Mouse (Mus musculus): Measurements from ENCODE around the gene Dad1. TPM values are rescaled to one million over a fixed set of nuclear protein-coding genes. Genes with fewer than 3 reads are reported as not detected.
A peak's percentile ranks its signal among the peaks of the same experiment; 100 is the strongest.

Dad1 gene
- polyA plus RNA-seq, 1 experiment: 130 TPM

- Histone ChIP-seq H3K4me1 (ENCODE audit: control insufficient read depth, insufficient read depth, low read length) (peaks cover 38% of the 10 kb centered on the region), H3K4me3 (ENCODE audit: insufficient read depth, low read length) (peak overlapping the region; percentile 55), H3K27ac (ENCODE audit: insufficient read depth, low read depth, low read length) (no peak overlapping the region)
- TF ChIP-seq CTCF (IDR thresholded peaks at IDR 0.05; ENCODE audit: low read depth, low read length) (peak; percentile 100), POLR2A (IDR thresholded peaks at IDR 0.05; ENCODE audit: borderline replicate concordance, low read depth, low read length) (no peak)
These were observed 25.9 kb downstream of the Dad1 start for GRCm38 (mm10) chr14:54227911-54228451.

GRCm38 (mm10) chr14:54226911-54227811 lies 26.7 kb downstream of the Dad1 start:
- Histone ChIP-seq H3K4me3 (ENCODE audit: insufficient read depth, low read length) (peak overlapping the region; percentile 30; the same call in 1 of the 2 replicates), H3K27ac (ENCODE audit: insufficient read depth, low read depth, low read length) (no peak overlapping the region), H3K4me1 (ENCODE audit: control insufficient read depth, insufficient read depth, low read length) (peaks cover 40% of the 10 kb centered on the region)
- TF ChIP-seq POLR2A (IDR thresholded peaks at IDR 0.05; ENCODE audit: borderline replicate concordance, low read depth, low read length) (no peak), CTCF (IDR thresholded peaks at IDR 0.05; ENCODE audit: low read depth, low read length) (no peak)

GRCm38 (mm10) chr14:54225725-54226124 lies 28.2 kb downstream of the Dad1 start:
- Histone ChIP-seq H3K4me1 (ENCODE audit: control insufficient read depth, insufficient read depth, low read length) (peaks cover 27% of the 10 kb centered on the region), H3K27ac (ENCODE audit: insufficient read depth, low read depth, low read length) (no peak overlapping the region), H3K4me3 (ENCODE audit: insufficient read depth, low read length) (no peak overlapping the region)
- no peak for TF ChIP-seq POLR2A (IDR thresholded peaks at IDR 0.05; ENCODE audit: borderline replicate concordance, low read depth, low read length)

GRCm38 (mm10) chr14:54224484-54225467 lies 29.1 kb downstream of the Dad1 start:
- TF ChIP-seq POLR2A (IDR thresholded peaks at IDR 0.05; ENCODE audit: borderline replicate concordance, low read depth, low read length): no peak
- TF ChIP-seq CTCF (IDR thresholded peaks at IDR 0.05; ENCODE audit: low read depth, low read length): no peak
- Histone ChIP-seq H3K4me3 (ENCODE audit: insufficient read depth, low read length) (no peak overlapping the region), H3K27ac (ENCODE audit: insufficient read depth, low read depth, low read length) (no peak overlapping the region), H3K4me1 (ENCODE audit: control insufficient read depth, insufficient read depth, low read length) (peaks cover 21% of the 10 kb centered on the region)

- Histone ChIP-seq H3K4me1 (ENCODE audit: control insufficient read depth, insufficient read depth, low read length) (peaks cover 21% of the 10 kb centered on the region), H3K27ac (ENCODE audit: insufficient read depth, low read depth, low read length) (no peak overlapping the region), H3K4me3 (ENCODE audit: insufficient read depth, low read length) (no peak overlapping the region)
- no peak for TF ChIP-seq CTCF (IDR thresholded peaks at IDR 0.05; ENCODE audit: low read depth, low read length)
- TF ChIP-seq POLR2A (IDR thresholded peaks at IDR 0.05; ENCODE audit: borderline replicate concordance, low read depth, low read length): no peak
These were observed 29.9 kb downstream of the Dad1 start for GRCm38 (mm10) chr14:54224064-54224417.

- Histone ChIP-seq H3K27ac (ENCODE audit: insufficient read depth, low read depth, low read length) (no peak overlapping the region), H3K4me3 (ENCODE audit: insufficient read depth, low read length) (no peak overlapping the region), H3K4me1 (ENCODE audit: control insufficient read depth, insufficient read depth, low read length) (peaks cover 21% of the 10 kb centered on the region)
- TF ChIP-seq POLR2A (IDR thresholded peaks at IDR 0.05; ENCODE audit: borderline replicate concordance, low read depth, low read length) (no peak), CTCF (IDR thresholded peaks at IDR 0.05; ENCODE audit: low read depth, low read length) (no peak)
These were observed 30.4 kb downstream of the Dad1 start for GRCm38 (mm10) chr14:54223315-54224063.

GRCm38 (mm10) chr14:54222289-54222727 lies 31.6 kb downstream of the Dad1 start:
- Histone ChIP-seq H3K4me1 (ENCODE audit: control insufficient read depth, insufficient read depth, low read length) (peaks cover 16% of the 10 kb centered on the region), H3K4me3 (ENCODE audit: insufficient read depth, low read length) (no peak overlapping the region), H3K27ac (ENCODE audit: insufficient read depth, low read depth, low read length) (peak overlapping the region; percentile 19; the same call in 1 of the 2 replicates)
- TF ChIP-seq CTCF (IDR thresholded peaks at IDR 0.05; ENCODE audit: low read depth, low read length) (no peak), POLR2A (IDR thresholded peaks at IDR 0.05; ENCODE audit: borderline replicate concordance, low read depth, low read length) (no peak)

GRCm38 (mm10) chr14:54221641-54222040 lies 32.3 kb downstream of the Dad1 start:
- no peak for TF ChIP-seq POLR2A (IDR thresholded peaks at IDR 0.05; ENCODE audit: borderline replicate concordance, low read depth, low read length)
- no peak for TF ChIP-seq CTCF (IDR thresholded peaks at IDR 0.05; ENCODE audit: low read depth, low read length)
- Histone ChIP-seq H3K4me3 (ENCODE audit: insufficient read depth, low read length) (no peak overlapping the region), H3K27ac (ENCODE audit: insufficient read depth, low read depth, low read length) (no peak overlapping the region), H3K4me1 (ENCODE audit: control insufficient read depth, insufficient read depth, low read length) (peaks cover 11% of the 10 kb centered on the region)

All from bone marrow macrophage, adult 2 months (primary cell).